In the genomic region with DNA sequence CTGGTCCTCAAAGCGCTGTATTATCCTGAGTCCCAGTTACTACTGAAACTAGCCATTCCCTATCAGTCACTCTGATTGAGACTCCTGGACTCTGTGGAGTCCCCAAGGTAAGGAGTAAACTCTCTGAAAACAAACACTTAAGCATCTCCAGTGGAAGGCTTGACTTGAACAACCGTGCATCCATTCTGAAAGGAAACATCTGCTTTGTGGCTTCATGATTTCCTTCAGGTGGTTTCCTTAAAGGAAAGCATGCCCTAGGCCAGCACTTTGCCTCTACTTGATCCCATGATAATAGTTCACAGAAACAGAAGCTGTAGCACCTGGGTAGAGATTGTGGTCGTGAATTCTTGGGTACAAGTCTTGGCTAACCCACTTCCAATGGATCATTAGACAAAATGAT, we compare ENCODE assay signal across 23 mouse cellular contexts.
"Had no signal": no experiment of that assay in that cellular context is flagged by ENCODE, and none has a peak within 500 bp of the region (broad histone marks: within the 10 kb centered on the region; RNA-seq: fewer than 3 reads in every experiment).

No protein-coding gene starts in this region.

- ATAC-seq: hindbrain, embryonic 16.5 days; inflammation-experienced regulatory T-cells, adult 6 months; intestine, embryonic 15.5 days; intestine, postnatal 0 days; liver, embryonic 12.5 days had no signal

- H3K36me3 ChIP-seq: heart, embryonic 13.5 days; heart, embryonic 15.5 days; hindbrain, embryonic 10.5 days; hindbrain, embryonic 12.5 days; intestine, embryonic 15.5 days; limb, embryonic 10.5 days; limb, embryonic 12.5 days; liver, embryonic 12.5 days had no signal

- H3K4me1 ChIP-seq: heart, embryonic 13.5 days; heart, embryonic 15.5 days; hindbrain, embryonic 10.5 days; hindbrain, embryonic 12.5 days; intestine, embryonic 15.5 days; limb, embryonic 10.5 days; limb, embryonic 12.5 days; liver, embryonic 12.5 days had no signal

- H3K9ac ChIP-seq: heart, embryonic 13.5 days; heart, embryonic 15.5 days; hindbrain, embryonic 12.5 days; hindbrain, embryonic 14.5 days; intestine, embryonic 15.5 days; limb, embryonic 12.5 days; liver, embryonic 12.5 days had no signal

- DNase-seq: gastrocnemius, postnatal 14 days; gastrocnemius, postnatal 36 days; heart, adult 18-20 months; heart, postnatal 14 days; heart, postnatal 36 days; kidney, adult 18-20 months; kidney, adult 8-10 months; kidney, postnatal 10 days; kidney, postnatal 25 days; kidney, postnatal 4 days had no signal

- H3K27me3 ChIP-seq: heart, embryonic 13.5 days; heart, embryonic 15.5 days; hindbrain, embryonic 12.5 days; intestine, embryonic 15.5 days; limb, embryonic 12.5 days; liver, embryonic 12.5 days had no signal

- H3K4me3 ChIP-seq: heart, embryonic 13.5 days; heart, embryonic 15.5 days; hindbrain, embryonic 10.5 days; hindbrain, embryonic 12.5 days; intestine, embryonic 15.5 days; left cerebral cortex, adult 2 months; limb, embryonic 10.5 days; limb, embryonic 12.5 days; liver, embryonic 12.5 days had no signal

- H3K27ac ChIP-seq: heart, embryonic 13.5 days; heart, embryonic 15.5 days; hindbrain, embryonic 10.5 days; hindbrain, embryonic 12.5 days; hindbrain, embryonic 14.5 days; intestine, embryonic 15.5 days; left cerebral cortex, adult 2 months; limb, embryonic 10.5 days; limb, embryonic 12.5 days; liver, embryonic 12.5 days had no signal
